Mouse (Mus musculus) liver, adult 2 months (tissue): Measurements from ENCODE around the gene Gm4307.
"Not testable (repeated sequence)": the region's sequence is repeated elsewhere in the genome, so short reads cannot be mapped to it uniquely, and the experiment has no call there.

Experiments used
- CTCF ChIP-seq: fragments of 200-500 bp; IDR thresholded peaks from 2 replicates; pipeline ENCODE4 v1.5.1; 2011; ENCODE audit warnings: low read depth, low read length, control low read depth
- POLR2A ChIP-seq: fragments of 200-500 bp; IDR thresholded peaks from 2 replicates; pipeline ENCODE4 v1.6.1; 2011; ENCODE audit warnings: low read length, control low read depth; ENCODE audit not compliant: insufficient read depth; ENCODE audit errors: extremely low read depth

DNA sequence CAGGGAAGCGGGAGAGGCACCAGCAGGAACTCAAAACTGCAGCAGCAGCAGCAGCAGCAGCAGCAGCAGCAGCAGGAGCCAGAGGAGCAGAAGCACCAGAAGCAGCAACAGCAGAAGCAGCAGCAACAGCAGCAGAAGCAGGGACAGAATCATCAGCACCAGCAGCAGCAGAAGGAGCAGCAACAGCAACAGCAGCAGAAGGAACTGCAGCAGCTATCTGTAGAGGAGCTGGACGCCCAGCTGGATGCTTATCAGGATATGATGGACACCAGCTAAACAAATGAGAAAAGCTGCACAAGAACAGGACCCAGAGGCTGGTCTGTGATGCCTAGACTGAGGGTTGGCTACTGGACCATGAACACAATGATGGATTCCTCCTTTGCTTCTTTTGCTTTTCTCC lies 4.3 kb upstream of the Gm4307 start:
- not testable (repeated sequence) for TF ChIP-seq CTCF, POLR2A
